Mouse (Mus musculus) left cerebral cortex, postnatal 25 days (tissue): ENCODE measurements at regions not wholly inside any gene's neighbourhood (a gene's known extent, or its start where the extent isn't known, plus 50 kb on each side); places are given as distances from the start of the nearest gene placed in this dataset.

Source experiments
- DNase-seq, 2 experiments: peaks; one replicate each; pipeline ENCODE4 v3.0.0; 2022; ENCODE audit warnings: low spot score in 2 of 2, mixed read lengths in 1 of 2
- intact Hi-C: fragments of 180-260 bp; cut with DNase I; formaldehyde crosslinking; loops from one replicate; pipeline ENCODE4 v1.15.1; 2025

- no peak for DNase-seq
- intact Hi-C loops: no loop called here
These were observed 240.2 kb upstream of the Tacr3 start for GRCm38 (mm10) chr3:134588630-134589029.

GRCm38 (mm10) chr3:134602919-134603318, 225.9 kb upstream of the Tacr3 start:
- no peak for DNase-seq
- intact Hi-C loops: no loop called here

GRCm38 (mm10) chr3:134605356-134605771, 223.4 kb upstream of the Tacr3 start:
- intact Hi-C loops: no loop called here
- no peak for DNase-seq

GRCm38 (mm10) chr3:134610244-134610643, 218.6 kb upstream of the Tacr3 start:
- DNase-seq: no peak
- intact Hi-C loops: loop anchor here (5.0 kb wide), 1 partner anchor 733 kb away; no protein-coding TSS in a partner anchor

- intact Hi-C loops: loop anchor here (5.0 kb wide), 1 partner anchor 734 kb away; no protein-coding TSS in a partner anchor
These were observed 217.1 kb upstream of the Tacr3 start for GRCm38 (mm10) chr3:134611516-134612297.

GRCm38 (mm10) chr3:134612298-134612616, 216.6 kb upstream of the Tacr3 start:
- no peak for DNase-seq
- intact Hi-C loops: loop anchor here (5.0 kb wide), 1 partner anchor 735 kb away; no protein-coding TSS in a partner anchor

More at GRCm38 (mm10) chr3:134611516-134612297, 217.1 kb upstream of the Tacr3 start:
- DNase-seq: no peak

- intact Hi-C loops: loop anchor here (1.0 to 10.0 kb wide), 5 partner anchors 395 to 1515 kb away; partner anchors contain the start of genes Cxxc4 and Ppa2
- peak; percentile 33 to 43 for DNase-seq
These were observed 199.4 kb upstream of the Tacr3 start for GRCm38 (mm10) chr3:134629166-134630134.

GRCm38 (mm10) chr3:134630135-134630516, 198.7 kb upstream of the Tacr3 start:
- DNase-seq: no peak
- intact Hi-C loops: no loop called here

- DNase-seq: peak in 1 of 2 experiments; percentile 21
- intact Hi-C loops: loop anchor here (2.0 kb wide), 1 partner anchor 558 kb away; no protein-coding TSS in a partner anchor
These were observed 179.9 kb upstream of the Tacr3 start for GRCm38 (mm10) chr3:134648727-134649445.

- intact Hi-C loops: loop anchor here (5.0 to 10.0 kb wide), 2 partner anchors 593 to 1081 kb away; no protein-coding TSS in a partner anchor
- DNase-seq: peak; percentile 41 to 60
These were observed 174.8 kb upstream of the Tacr3 start for GRCm38 (mm10) chr3:134654051-134654450.

- intact Hi-C loops: no loop called here
These were observed 133.9 kb upstream of the Tacr3 start for GRCm38 (mm10) chr3:134694893-134695292.

GRCm38 (mm10) chr3:134718620-134719019, 110.2 kb upstream of the Tacr3 start:
- intact Hi-C loops: no loop called here
- no peak for DNase-seq

More at GRCm38 (mm10) chr3:134694893-134695292, 133.9 kb upstream of the Tacr3 start:
- no peak for DNase-seq

- peak in 1 of 2 experiments; percentile 2 for DNase-seq
- intact Hi-C loops: no loop called here
These were observed 93.1 kb upstream of the Tacr3 start for GRCm38 (mm10) chr3:134735684-134736083.

GRCm38 (mm10) chr3:134761108-134761507, 67.7 kb upstream of the Tacr3 start:
- intact Hi-C loops: no loop called here
- DNase-seq: no peak

- no peak for DNase-seq
- intact Hi-C loops: no loop called here
These were observed 65.4 kb upstream of the Tacr3 start for GRCm38 (mm10) chr3:134763264-134763936.
